Comparison of ENCODE assay signal across 8 mouse cellular contexts in the genomic region with DNA sequence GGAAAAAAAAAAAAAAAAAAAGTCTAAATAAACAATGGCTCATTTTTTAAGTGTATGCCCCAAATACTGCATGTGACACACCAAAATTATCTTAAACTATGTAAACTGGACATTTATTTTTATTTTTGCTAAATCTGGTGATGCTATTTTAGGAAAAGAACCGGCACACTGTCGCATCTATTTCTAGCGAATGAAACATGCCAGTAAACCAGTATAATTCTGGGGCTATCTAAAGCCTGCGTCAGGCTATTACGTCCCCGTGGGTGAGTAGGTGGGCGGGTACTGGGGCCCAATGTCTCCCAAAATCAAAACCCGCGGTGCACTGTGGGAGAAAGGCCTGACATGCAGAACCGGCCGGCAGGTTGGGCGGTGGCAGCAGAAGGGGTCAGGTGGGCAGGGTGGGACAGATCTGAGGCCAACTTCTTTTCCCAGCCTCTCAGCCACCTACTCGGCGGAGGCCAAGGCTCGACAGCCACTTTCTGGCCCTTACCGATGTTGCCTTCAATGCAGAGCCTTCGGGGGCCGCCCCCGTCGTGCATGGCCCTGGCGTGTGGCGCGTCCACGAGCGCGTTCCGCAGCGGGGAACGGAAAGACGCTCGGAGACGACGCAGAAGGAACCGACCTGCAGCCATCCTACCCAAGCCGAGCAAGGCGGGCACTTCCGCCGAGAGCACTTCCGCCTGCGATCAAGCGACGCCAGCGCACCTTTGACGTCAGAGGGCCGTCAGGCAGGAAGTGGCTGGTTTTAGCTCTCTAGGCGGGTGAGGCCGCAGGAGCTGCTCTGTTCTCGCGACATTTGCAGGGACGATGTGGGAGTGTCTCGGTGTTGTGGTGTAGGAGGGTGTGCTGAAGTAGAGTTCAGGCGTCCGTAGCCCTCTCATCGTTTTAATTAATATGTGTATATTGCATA. TPM values are rescaled to one million over a fixed set of nuclear protein-coding genes. Genes with fewer than 3 reads are reported as not detected.
DNase-seq lines count a peak whose midpoint lies in the region; ATAC-seq lines count a peak whose summit lies in the region.

A gene (minus strand): TSS at position 712 of the 910 bp plus-strand sequence.

- peaks cover 2% of the 10 kb centered on the region; the same call in 1 of the 2 replicates for H3K4me1 ChIP-seq in hindbrain, embryonic 11.5 days (replicated peaks; ENCODE audit: control insufficient read depth, insufficient read depth, low read length)

- peak within 1 kb of the TSS; percentile 75 for H3K4me2 ChIP-seq in hindbrain, embryonic 11.5 days (replicated peaks; ENCODE audit: low read depth, low read length)

- no peaks in the 10 kb centered on the region for H3K36me3 ChIP-seq in hindbrain, embryonic 11.5 days (ENCODE audit: control insufficient read depth, insufficient read depth, low read length)

- no peaks in the 10 kb centered on the region for H3K27me3 ChIP-seq in hindbrain, embryonic 11.5 days (ENCODE audit: control insufficient read depth, insufficient read depth, low read length)

- DNase-seq in Muller cell, postnatal 12 days (ENCODE audit: inconsistent ontology term): peak; percentile 94
- peak; percentile 99 for DNase-seq in cerebellum, adult 9-11 months
- peak; percentile 98 for DNase-seq in frontal cortex, adult 2 months (ENCODE audit: extremely low spot score in 1 of 2, low spot score in 1 of 2)
- DNase-seq in hindbrain, embryonic 11.5 days (ENCODE audit: low spot score): peak; percentile 97
- peak; percentile 96 to 97 for DNase-seq in layer of hippocampus, postnatal 10 days (ENCODE audit: low spot score in 2 of 2)
- peak; percentile 99 for DNase-seq in lung, postnatal 10 days
- DNase-seq in ovary, postnatal 36 days (ENCODE audit: low spot score): peak; percentile 95
- peak; percentile 97 for DNase-seq in thymus, postnatal 25 days

- H3K27ac ChIP-seq in hindbrain, embryonic 11.5 days (ENCODE audit: low read depth, low read length): peak within 1 kb of the TSS; percentile 90

- H3K9me3 ChIP-seq in hindbrain, embryonic 11.5 days (ENCODE audit: control insufficient read depth, low read length): no peaks in the 10 kb centered on the region

- H3K4me3 ChIP-seq in hindbrain, embryonic 11.5 days (ENCODE audit: low read depth, low read length): peak within 1 kb of the TSS; percentile 83

- ATAC-seq in hindbrain, embryonic 11.5 days (ENCODE audit: low FRiP score): peak; percentile 100

- under 1% methylated on average over 54 of the region's 54 CpGs for WGBS in hindbrain, embryonic 11.5 days

- peak within 1 kb of the TSS; percentile 82 for H3K9ac ChIP-seq in hindbrain, embryonic 11.5 days (ENCODE audit: low read depth, low read length)

RNA-seq across cellular contexts. Expression of the gene that starts here (rescaled TPM):
- polyA plus RNA-seq in frontal cortex, adult 2 months (2012; rRNA removed): 48.0 and 64.1 TPM in 2 replicates
- polyA plus RNA-seq in hindbrain, embryonic 11.5 days (2014; fragmentation: Nextera tagmentation; extraction: Ambion mirVana): 57.0 and 65.7 TPM in 2 replicates
- 10 to 100 TPM; 29.5 to 29.7 TPM for total RNA-seq in layer of hippocampus, postnatal 10 days (2021)

Comparison
In these comparisons a context has a peak if more than half of its experiments do, and no peak if none do; other contexts are left out.
1. Peak in every context shown above with its lines: DNase-seq, ATAC-seq, H3K4me3 ChIP-seq and H3K27ac ChIP-seq.